Mouse (Mus musculus): ENCODE data around the gene Gsta4.
A peak's percentile ranks its signal among the peaks of the same experiment; 100 is the strongest.
"Not testable (repeated sequence)": the region's sequence is repeated elsewhere in the genome, so short reads cannot be mapped to it uniquely, and the experiment has no call there.

The Gsta4 gene

GRCm38 (mm10) chr9:78233121-78233695 lies 50.6 kb downstream of the Gsta4 start:
- DNase-seq = not testable (repeated sequence)

- peak; percentile 50 to 74 for DNase-seq
Measured at GRCm38 (mm10) chr9:78255683-78256470, 73.3 kb downstream of the Gsta4 start.

GRCm38 (mm10) chr9:78256914-78257313 lies 74.3 kb downstream of the Gsta4 start, which contains the start of gene Gm3776:
Gene Gm3776, plus strand, starts transcription at chr9:78257129.
- DNase-seq = not testable (repeated sequence)

All from kidney, postnatal 36 days (tissue).